Mouse (Mus musculus): Measurements from ENCODE around the gene Gm29609. TPM values are rescaled to one million over a fixed set of nuclear protein-coding genes. Genes with fewer than 3 reads are reported as not detected.

The Gm29609 gene
- polyA plus RNA-seq, 1 experiment from 2014 or later, result 2.4 TPM

DNA sequence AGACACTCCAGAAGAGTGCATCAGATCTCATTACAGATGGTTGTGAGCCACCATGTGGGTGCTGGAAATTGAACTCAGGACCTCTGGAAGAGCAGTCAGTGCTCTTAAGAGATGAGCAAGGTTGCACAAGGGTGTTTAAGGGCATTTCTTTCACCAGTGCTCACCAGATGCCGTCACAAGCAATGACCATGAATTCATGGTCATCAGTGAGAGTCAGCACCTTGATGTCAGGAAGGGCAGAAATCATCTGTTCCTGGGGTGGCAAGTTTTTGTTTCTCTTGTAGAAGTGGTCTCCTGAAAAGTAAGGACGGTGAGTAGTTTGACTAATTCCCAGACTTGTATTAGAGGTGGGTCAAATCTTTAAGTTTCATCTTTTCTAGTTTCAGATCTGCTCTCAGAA is 24.2 kb upstream of the Gm29609 start:
- peaks cover 23% of the 10 kb centered on the region for H3K4me1 ChIP-seq
- WGBS, result 91% methylated on average over 2 of the region's 2 CpGs
- H3K36me3 ChIP-seq, result peaks cover 74% of the 10 kb centered on the region

DNA sequence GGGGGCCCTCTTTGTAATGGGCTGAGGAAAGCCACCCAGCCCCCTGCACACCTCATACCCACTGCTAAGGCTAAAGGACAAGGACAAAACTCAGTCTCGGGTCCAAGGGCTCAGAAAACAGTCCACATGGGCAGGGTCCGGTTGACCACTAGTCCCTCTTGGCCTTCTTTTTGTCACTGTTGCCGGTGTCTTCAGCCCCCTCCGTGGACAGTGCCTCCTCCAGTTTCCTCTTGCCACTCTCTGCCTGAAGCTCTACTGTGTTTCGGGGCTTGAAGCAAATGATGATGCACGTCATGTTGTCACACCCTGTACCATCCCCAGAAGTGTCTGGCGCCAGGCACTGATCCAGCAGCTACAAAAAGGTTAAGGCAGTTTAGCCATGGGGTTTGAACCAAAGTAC is 23.2 kb upstream of the Gm29609 start:
- ATAC-seq (ENCODE audit: low FRiP score, low read depth), result 0 out of 2 replicates have a peak, but pooled peaks have one; percentile 27
- Histone ChIP-seq H3K4me2 (replicated peaks) (peak overlapping the region; percentile 87), H3K9ac (peak overlapping the region; percentile 47), H3K36me3 (peaks cover 81% of the 10 kb centered on the region), H3K9me3 (peaks cover 5% of the 10 kb centered on the region), H3K27me3 (replicated peaks) (no peaks in the 10 kb centered on the region), H3K4me3 (peak overlapping the region; percentile 43), H3K27ac (peak overlapping the region; percentile 62; the same call in 1 of the 2 replicates), H3K4me1 (peaks cover 23% of the 10 kb centered on the region)
- 84% methylated on average over 7 of the region's 7 CpGs for WGBS

More for the DNA sequence above, 24.2 kb upstream of the Gm29609 start:
- H3K27ac ChIP-seq, result no peak overlapping the region
- H3K9ac ChIP-seq, result no peak overlapping the region
- H3K9me3 ChIP-seq, result peaks cover 5% of the 10 kb centered on the region
- H3K27me3 ChIP-seq (replicated peaks), result no peaks in the 10 kb centered on the region
- ATAC-seq (ENCODE audit: low FRiP score, low read depth), result no peak
- no peak overlapping the region for H3K4me2 ChIP-seq (replicated peaks)
- H3K4me3 ChIP-seq, result no peak overlapping the region

- H3K9me3 ChIP-seq, result peaks cover 5% of the 10 kb centered on the region
- H3K4me1 ChIP-seq, result peaks cover 23% of the 10 kb centered on the region
- peak within 1 kb of the TSS; percentile 87 for H3K4me2 ChIP-seq (replicated peaks)
- peaks cover 81% of the 10 kb centered on the region for H3K36me3 ChIP-seq
- peak within 1 kb of the TSS; percentile 88 for H3K9ac ChIP-seq
- peak; percentile 96 for ATAC-seq (ENCODE audit: low FRiP score, low read depth)
- H3K4me3 ChIP-seq, result peak within 1 kb of the TSS; percentile 88
- H3K27me3 ChIP-seq (replicated peaks), result no peaks in the 10 kb centered on the region
- under 1% methylated on average over 53 of the region's 53 CpGs for WGBS
- peak within 1 kb of the TSS; percentile 72 for H3K27ac ChIP-seq
Observed at GRCm38 (mm10) chr5:31201742-31202590, 22.3 kb upstream of the Gm29609 start, which contains the start of gene Zfp513. Zfp513 (minus strand) TSS chr5:31202303.

- peak overlapping the region; percentile 88 for H3K9ac ChIP-seq
- no peak for ATAC-seq (ENCODE audit: low FRiP score, low read depth)
- peak overlapping the region; percentile 88 for H3K4me3 ChIP-seq
- peak overlapping the region; percentile 72; the same call in 1 of the 2 replicates for H3K27ac ChIP-seq
- peaks cover 83% of the 10 kb centered on the region for H3K36me3 ChIP-seq
- 21% methylated on average over 13 of the region's 13 CpGs for WGBS
- H3K9me3 ChIP-seq, result peaks cover 5% of the 10 kb centered on the region
- no peaks in the 10 kb centered on the region for H3K27me3 ChIP-seq (replicated peaks)
- peak overlapping the region; percentile 87 for H3K4me2 ChIP-seq (replicated peaks)
- peaks cover 23% of the 10 kb centered on the region for H3K4me1 ChIP-seq
Observed at GRCm38 (mm10) chr5:31201042-31201741, 21.5 kb upstream of the Gm29609 start.

DNA sequence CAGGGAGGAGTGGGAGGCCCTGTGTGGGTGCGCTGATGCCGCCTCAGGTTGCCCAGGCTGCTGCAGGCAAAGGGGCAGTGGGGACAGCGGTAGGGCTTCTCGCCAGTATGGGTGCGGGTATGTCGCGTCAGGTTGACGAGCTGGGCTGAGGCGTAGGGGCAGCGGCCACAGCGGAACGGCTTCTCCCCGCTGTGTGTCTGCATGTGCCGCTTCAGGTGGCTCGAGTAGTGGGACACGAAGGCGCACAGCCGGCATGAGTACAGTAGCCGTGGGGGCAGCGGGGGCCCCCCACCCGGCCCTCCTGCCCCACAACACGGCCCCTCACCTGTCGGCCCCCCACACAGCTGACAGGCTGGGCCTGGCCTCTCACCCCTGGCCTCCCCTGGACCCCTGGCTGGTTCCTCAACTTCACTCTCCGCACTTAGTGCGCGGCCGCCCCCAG is 20.6 kb upstream of the Gm29609 start:
- no peak for ATAC-seq (ENCODE audit: low FRiP score, low read depth)
- H3K27ac ChIP-seq, result no peak overlapping the region
- peaks cover 5% of the 10 kb centered on the region for H3K9me3 ChIP-seq
- 0 out of 2 replicates have a peak overlapping the region, but pooled peaks have one; percentile 0 for H3K4me3 ChIP-seq
- peak overlapping the region; percentile 87 for H3K4me2 ChIP-seq (replicated peaks)
- H3K9ac ChIP-seq, result peak overlapping the region; percentile 17; the same call in 1 of the 2 replicates
- H3K27me3 ChIP-seq (replicated peaks), result no peaks in the 10 kb centered on the region
- peaks cover 23% of the 10 kb centered on the region for H3K4me1 ChIP-seq
- H3K36me3 ChIP-seq, result peaks cover 84% of the 10 kb centered on the region
- WGBS, result 90% methylated on average over 27 of the region's 27 CpGs

- H3K27me3 ChIP-seq (replicated peaks), result no peaks in the 10 kb centered on the region
- H3K4me2 ChIP-seq (replicated peaks), result peak overlapping the region; percentile 87; the same call in 1 of the 2 replicates
- H3K27ac ChIP-seq, result no peak overlapping the region
- peaks cover 5% of the 10 kb centered on the region for H3K9me3 ChIP-seq
- ATAC-seq (ENCODE audit: low FRiP score, low read depth), result no peak
- peaks cover 23% of the 10 kb centered on the region for H3K4me1 ChIP-seq
- peaks cover 84% of the 10 kb centered on the region for H3K36me3 ChIP-seq
- 0 out of 2 replicates have a peak overlapping the region, but pooled peaks have one; percentile 0 for H3K4me3 ChIP-seq
- WGBS, result 87% methylated on average over 9 of the region's 9 CpGs
- peak overlapping the region; percentile 17; the same call in 1 of the 2 replicates for H3K9ac ChIP-seq
Observed at GRCm38 (mm10) chr5:31199893-31200292, 20.2 kb upstream of the Gm29609 start.

DNA sequence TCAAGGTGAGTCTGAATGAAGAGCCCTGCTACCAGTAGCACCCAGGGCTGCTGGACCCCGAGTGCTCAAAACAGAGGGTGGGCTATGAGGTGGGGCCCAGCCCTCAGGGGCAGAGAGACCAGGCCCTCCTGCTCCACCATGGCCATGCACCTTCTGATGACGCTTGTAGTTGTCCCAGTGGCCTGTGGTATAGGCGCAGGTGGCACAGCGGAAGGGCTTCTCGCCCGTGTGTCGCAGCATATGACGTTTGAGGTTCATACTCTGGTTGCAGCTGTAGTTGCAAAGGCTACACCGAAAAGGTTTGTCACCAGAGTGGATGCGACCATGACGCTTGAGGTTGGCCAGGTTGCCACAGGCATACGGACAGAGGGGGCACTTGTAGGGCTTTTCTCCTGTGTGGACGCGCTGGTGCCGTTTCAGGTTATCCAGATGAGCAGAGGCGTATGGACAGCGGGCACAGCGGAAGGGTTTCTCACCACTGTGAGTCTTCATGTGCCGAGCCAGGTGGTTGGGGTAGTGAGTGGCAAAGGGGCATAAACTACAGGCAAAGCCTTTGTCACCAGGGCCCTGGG is 19.7 kb upstream of the Gm29609 start:
- ATAC-seq (ENCODE audit: low FRiP score, low read depth), result no peak
- no peak overlapping the region for H3K4me2 ChIP-seq (replicated peaks)
- H3K4me3 ChIP-seq, result no peak overlapping the region
- WGBS, result 93% methylated on average over 19 of the region's 19 CpGs
- peaks cover 84% of the 10 kb centered on the region for H3K36me3 ChIP-seq
- H3K27me3 ChIP-seq (replicated peaks), result no peaks in the 10 kb centered on the region
- H3K27ac ChIP-seq, result no peak overlapping the region
- H3K9me3 ChIP-seq, result peaks cover 5% of the 10 kb centered on the region
- H3K9ac ChIP-seq, result no peak overlapping the region
- H3K4me1 ChIP-seq, result peaks cover 25% of the 10 kb centered on the region

- ATAC-seq (ENCODE audit: low FRiP score, low read depth), result no peak
Observed at GRCm38 (mm10) chr5:31198616-31199320, 19.1 kb upstream of the Gm29609 start.

GRCm38 (mm10) chr5:31198170-31198569 is 18.5 kb upstream of the Gm29609 start:
- no peak overlapping the region; the same call in 1 of the 2 replicates for H3K4me3 ChIP-seq
- peaks cover 31% of the 10 kb centered on the region for H3K4me1 ChIP-seq

More at GRCm38 (mm10) chr5:31198616-31199320, 19.1 kb upstream of the Gm29609 start:
- Histone ChIP-seq H3K36me3 (peaks cover 77% of the 10 kb centered on the region), H3K4me3 (no peak overlapping the region), H3K27me3 (replicated peaks) (no peaks in the 10 kb centered on the region), H3K4me1 (peaks cover 32% of the 10 kb centered on the region), H3K9ac (no peak overlapping the region), H3K27ac (no peak overlapping the region), H3K4me2 (replicated peaks) (no peak overlapping the region), H3K9me3 (peaks cover 5% of the 10 kb centered on the region)
- 85% methylated on average over 5 of the region's 5 CpGs for WGBS

DNA sequence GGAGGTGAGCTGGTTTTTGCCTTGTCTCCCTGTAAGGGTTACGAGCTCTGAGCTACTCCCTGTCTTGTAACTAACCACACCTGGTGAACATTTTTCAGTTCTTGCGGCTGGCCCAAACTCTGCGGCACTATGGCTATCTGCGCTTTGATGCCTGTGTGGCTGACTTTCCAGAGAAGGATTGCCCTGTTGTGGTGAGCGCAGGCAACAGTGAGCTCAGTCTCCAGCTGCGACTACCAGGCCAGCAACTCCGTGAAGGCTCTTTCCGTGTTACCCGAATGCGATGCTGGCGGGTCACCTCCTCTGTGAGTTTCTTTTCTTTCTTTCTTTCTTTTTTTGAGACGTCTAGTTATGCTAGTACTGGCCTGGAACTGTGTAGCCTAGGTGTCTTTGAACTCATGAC is 17.4 kb upstream of the Gm29609 start:
- H3K4me3 ChIP-seq, result no peak overlapping the region
- H3K36me3 ChIP-seq, result peaks cover 63% of the 10 kb centered on the region
- H3K4me1 ChIP-seq, result peaks cover 24% of the 10 kb centered on the region
- WGBS, result 93% methylated on average over 12 of the region's 12 CpGs
- no peak overlapping the region for H3K9ac ChIP-seq
- ATAC-seq (ENCODE audit: low FRiP score, low read depth), result no peak
- peaks cover 5% of the 10 kb centered on the region for H3K9me3 ChIP-seq
- H3K27ac ChIP-seq, result no peak overlapping the region
- H3K4me2 ChIP-seq (replicated peaks), result no peak overlapping the region
- H3K27me3 ChIP-seq (replicated peaks), result no peaks in the 10 kb centered on the region

More at GRCm38 (mm10) chr5:31198170-31198569, 18.5 kb upstream of the Gm29609 start:
- 86% methylated on average over 9 of the region's 9 CpGs for WGBS
- H3K27ac ChIP-seq, result no peak overlapping the region
- no peaks in the 10 kb centered on the region for H3K27me3 ChIP-seq (replicated peaks)
- H3K4me2 ChIP-seq (replicated peaks), result no peak overlapping the region
- no peak for ATAC-seq (ENCODE audit: low FRiP score, low read depth)
- no peak overlapping the region for H3K9ac ChIP-seq
- H3K9me3 ChIP-seq, result peaks cover 5% of the 10 kb centered on the region
- peaks cover 71% of the 10 kb centered on the region for H3K36me3 ChIP-seq

- H3K36me3 ChIP-seq, result peaks cover 64% of the 10 kb centered on the region
Observed at GRCm38 (mm10) chr5:31196207-31196606, 16.5 kb upstream of the Gm29609 start.

More at GRCm38 (mm10) chr5:31196207-31196606, 16.5 kb upstream of the Gm29609 start:
- Histone ChIP-seq H3K27ac (no peak overlapping the region), H3K4me3 (no peak overlapping the region), H3K9ac (no peak overlapping the region), H3K9me3 (peaks cover 5% of the 10 kb centered on the region), H3K4me1 (peaks cover 29% of the 10 kb centered on the region), H3K4me2 (replicated peaks) (no peak overlapping the region), H3K27me3 (replicated peaks) (no peaks in the 10 kb centered on the region)
- no peak for ATAC-seq (ENCODE audit: low FRiP score, low read depth)
- 94% methylated on average over 10 of the region's 10 CpGs for WGBS
